Mouse (Mus musculus) midbrain, embryonic 15.5 days (tissue): ENCODE results near the gene Acer3. TPM values are rescaled to one million over a fixed set of nuclear protein-coding genes. Genes with fewer than 3 reads are reported as not detected.
A peak's percentile ranks its signal among the peaks of the same experiment; 100 is the strongest.

Experiments
- ATAC-seq: fragments of 200-750 bp; cut with Nextera tagmentation; replicated peaks from 2 replicates; pipeline ENCODE4 v1.8.0; 2017; ENCODE audit warnings: moderate TSS enrichment
- H3K27ac ChIP-seq: fragments of 300-500 bp; sonication (generic); 2 replicates; pipeline ENCODE4 v1.5.1; 2015; ENCODE audit warnings: mild to moderate bottlenecking, inconsistent platforms
- H3K27me3 ChIP-seq: fragments of 300-500 bp; sonication (generic); replicated peaks from 2 replicates; pipeline ENCODE4 v1.6.1; 2015; ENCODE audit warnings: inconsistent platforms
- H3K36me3 ChIP-seq: fragments of 300-500 bp; sonication (generic); replicated peaks from 2 replicates; pipeline ENCODE4 v1.6.1; 2015; ENCODE audit warnings: inconsistent platforms
- H3K4me1 ChIP-seq: fragments of 300-500 bp; sonication (generic); 2 replicates; pipeline ENCODE4 v1.6.1; 2015; ENCODE audit warnings: inconsistent platforms
- H3K4me2 ChIP-seq: fragments of 300-500 bp; sonication (generic); 2 replicates; pipeline ENCODE4 v1.6.1; 2015; ENCODE audit warnings: inconsistent platforms, mild to moderate bottlenecking, moderate library complexity
- H3K4me3 ChIP-seq: fragments of 300-500 bp; sonication (generic); 2 replicates; pipeline ENCODE4 v1.5.1; 2015; ENCODE audit warnings: mild to moderate bottlenecking, inconsistent platforms
- H3K9ac ChIP-seq: fragments of 300-500 bp; sonication (generic); 2 replicates; pipeline ENCODE4 v1.6.1; 2015; ENCODE audit warnings: mild to moderate bottlenecking, inconsistent platforms
- H3K9me3 ChIP-seq: fragments of 300-500 bp; sonication (generic); 2 replicates; pipeline ENCODE4 v1.6.1; 2016; ENCODE audit warnings: inconsistent platforms
- WGBS: fragments of 180-500 bp; shearing (Covaris S2); methylation state at CpG from one replicate; pipeline ENCODE4 v1.1.7; 2015; ENCODE audit warnings: mixed read lengths; 5-methylcytosine and 5-hydroxymethylcytosine counted together
- polyA plus RNA-seq: library from polyadenylated mRNA; unstranded; fragments of >200 nt; fragmentation: Nextera tagmentation; extraction: Ambion mirVana; gene quantifications from 2 replicates; pipeline ENCODE4 v1.2.1, GENCODE M21; 2015

Acer3 gene
- 18.3 and 18.8 TPM in 2 replicates for polyA plus RNA-seq

GRCm38 (mm10) chr7:98321083-98321482 lies at the start of gene Acer3:
Gene Acer3, minus strand, starts transcription at chr7:98321208.
- H3K4me2 ChIP-seq: no peak within 1 kb of the TSS
- H3K27me3 ChIP-seq: no peaks in the 10 kb centered on the region
- 90% methylated on average over 2 of the region's 2 CpGs for WGBS
- peaks cover 8% of the 10 kb centered on the region; the same call in 1 of the 2 replicates for H3K4me1 ChIP-seq
- no peak for ATAC-seq
- H3K9ac ChIP-seq: no peak within 1 kb of the TSS
- no peaks in the 10 kb centered on the region for H3K36me3 ChIP-seq
- no peak within 1 kb of the TSS for H3K27ac ChIP-seq
- no peak within 1 kb of the TSS for H3K4me3 ChIP-seq
- H3K9me3 ChIP-seq: no peaks in the 10 kb centered on the region

GRCm38 (mm10) chr7:98369762-98370369 lies 48.9 kb upstream of the Acer3 start:
- no peaks in the 10 kb centered on the region; the same call in 1 of the 2 replicates for H3K4me1 ChIP-seq
- no peaks in the 10 kb centered on the region for H3K9me3 ChIP-seq
- H3K4me2 ChIP-seq: no peak overlapping the region
- H3K27ac ChIP-seq: no peak overlapping the region
- H3K27me3 ChIP-seq: no peaks in the 10 kb centered on the region
- H3K36me3 ChIP-seq: no peaks in the 10 kb centered on the region
- H3K9ac ChIP-seq: no peak overlapping the region
- 45% methylated on average over 10 of the region's 10 CpGs for WGBS
- H3K4me3 ChIP-seq: no peak overlapping the region
- ATAC-seq: no peak

- Histone ChIP-seq H3K27ac (peak overlapping the region; percentile 68; the same call in 1 of the 2 replicates), H3K27me3 (no peaks in the 10 kb centered on the region), H3K4me1 (peaks cover 33% of the 10 kb centered on the region), H3K4me3 (peak overlapping the region; percentile 79), H3K9me3 (no peaks in the 10 kb centered on the region), H3K9ac (peak overlapping the region; percentile 57; the same call in 1 of the 2 replicates), H3K36me3 (no peaks in the 10 kb centered on the region), H3K4me2 (peak overlapping the region; percentile 98)
- no peak for ATAC-seq
- 44% methylated on average over 2 of the region's 2 CpGs for WGBS
Observed at GRCm38 (mm10) chr7:98361662-98362061, 40.7 kb upstream of the Acer3 start.

GRCm38 (mm10) chr7:98361063-98361652 lies 40.1 kb upstream of the Acer3 start, which contains the start of gene Tsku:
Gene Tsku, minus strand, starts transcription at chr7:98361328.
- Histone ChIP-seq H3K4me2 (peak within 1 kb of the TSS; percentile 98), H3K4me3 (peak within 1 kb of the TSS; percentile 79), H3K27me3 (no peaks in the 10 kb centered on the region), H3K36me3 (no peaks in the 10 kb centered on the region), H3K4me1 (peaks cover 38% of the 10 kb centered on the region), H3K27ac (peak within 1 kb of the TSS; percentile 68), H3K9ac (peak within 1 kb of the TSS; percentile 57), H3K9me3 (no peaks in the 10 kb centered on the region)
- under 1% methylated on average over 52 of the region's 52 CpGs for WGBS
- peak; percentile 89 for ATAC-seq

GRCm38 (mm10) chr7:98360621-98360990 lies 39.6 kb upstream of the Acer3 start:
- under 1% methylated on average over 20 of the region's 20 CpGs for WGBS
- no peaks in the 10 kb centered on the region for H3K36me3 ChIP-seq
- peaks cover 40% of the 10 kb centered on the region for H3K4me1 ChIP-seq
- peak overlapping the region; percentile 68 for H3K27ac ChIP-seq
- peak overlapping the region; percentile 79 for H3K4me3 ChIP-seq
- ATAC-seq: peak; percentile 60
- H3K9me3 ChIP-seq: no peaks in the 10 kb centered on the region
- peak overlapping the region; percentile 98 for H3K4me2 ChIP-seq
- peak overlapping the region; percentile 57 for H3K9ac ChIP-seq
- no peaks in the 10 kb centered on the region for H3K27me3 ChIP-seq

- no peaks in the 10 kb centered on the region for H3K27me3 ChIP-seq
- H3K4me2 ChIP-seq: peak overlapping the region; percentile 98
- H3K4me1 ChIP-seq: peaks cover 41% of the 10 kb centered on the region
- no peaks in the 10 kb centered on the region for H3K9me3 ChIP-seq
- peak overlapping the region; percentile 68 for H3K27ac ChIP-seq
- H3K9ac ChIP-seq: peak overlapping the region; percentile 57
- ATAC-seq: peak; percentile 67
- H3K4me3 ChIP-seq: peak overlapping the region; percentile 79
- under 1% methylated on average over 33 of the region's 33 CpGs for WGBS
- H3K36me3 ChIP-seq: no peaks in the 10 kb centered on the region
Observed at GRCm38 (mm10) chr7:98359951-98360620, 39.1 kb upstream of the Acer3 start.

- H3K4me1 ChIP-seq: peaks cover 54% of the 10 kb centered on the region
- H3K27ac ChIP-seq: no peak overlapping the region
- WGBS: 53% methylated on average over 1 of the region's 1 CpGs
- H3K9ac ChIP-seq: no peak overlapping the region
- no peak overlapping the region for H3K4me3 ChIP-seq
- H3K27me3 ChIP-seq: no peaks in the 10 kb centered on the region
- no peak overlapping the region for H3K4me2 ChIP-seq
- no peaks in the 10 kb centered on the region for H3K36me3 ChIP-seq
- H3K9me3 ChIP-seq: no peaks in the 10 kb centered on the region
- no peak for ATAC-seq
Observed at GRCm38 (mm10) chr7:98358016-98358415, 37.0 kb upstream of the Acer3 start.

GRCm38 (mm10) chr7:98357324-98357723 lies 36.3 kb upstream of the Acer3 start:
- Histone ChIP-seq H3K9me3 (no peaks in the 10 kb centered on the region), H3K4me2 (no peak overlapping the region), H3K27ac (no peak overlapping the region), H3K4me3 (no peak overlapping the region), H3K9ac (no peak overlapping the region), H3K36me3 (0 out of 2 replicates have a peak, but pooled peaks cover 2% of the 10 kb centered on the region), H3K4me1 (peaks cover 54% of the 10 kb centered on the region), H3K27me3 (no peaks in the 10 kb centered on the region)
- ATAC-seq: no peak
- WGBS: 83% methylated on average over 5 of the region's 5 CpGs

GRCm38 (mm10) chr7:98354921-98355310 lies 33.9 kb upstream of the Acer3 start:
- 0 out of 2 replicates have a peak overlapping the region, but pooled peaks have one; percentile 1 for H3K27ac ChIP-seq
- no peak overlapping the region for H3K9ac ChIP-seq
- H3K36me3 ChIP-seq: peaks cover 11% of the 10 kb centered on the region; the same call in 1 of the 2 replicates
- WGBS: 35% methylated on average over 4 of the region's 4 CpGs
- no peak for ATAC-seq
- H3K4me3 ChIP-seq: no peak overlapping the region
- peaks cover 45% of the 10 kb centered on the region for H3K4me1 ChIP-seq
- no peaks in the 10 kb centered on the region for H3K9me3 ChIP-seq
- no peaks in the 10 kb centered on the region for H3K27me3 ChIP-seq
- no peak overlapping the region for H3K4me2 ChIP-seq

- Histone ChIP-seq H3K4me3 (no peak overlapping the region), H3K4me2 (no peak overlapping the region), H3K36me3 (peaks cover 11% of the 10 kb centered on the region; the same call in 1 of the 2 replicates), H3K27me3 (no peaks in the 10 kb centered on the region), H3K27ac (no peak overlapping the region), H3K4me1 (peaks cover 39% of the 10 kb centered on the region), H3K9ac (no peak overlapping the region), H3K9me3 (no peaks in the 10 kb centered on the region)
- WGBS: 24% methylated on average over 12 of the region's 12 CpGs
- no peak for ATAC-seq
Observed at GRCm38 (mm10) chr7:98354160-98354920, 33.3 kb upstream of the Acer3 start.

- H3K4me3 ChIP-seq: no peak overlapping the region
- no peaks in the 10 kb centered on the region for H3K27me3 ChIP-seq
- no peak overlapping the region for H3K9ac ChIP-seq
- WGBS: 89% methylated on average over 5 of the region's 5 CpGs
- no peaks in the 10 kb centered on the region for H3K9me3 ChIP-seq
- H3K4me2 ChIP-seq: no peak overlapping the region
- no peak for ATAC-seq
- peaks cover 11% of the 10 kb centered on the region; the same call in 1 of the 2 replicates for H3K36me3 ChIP-seq
- H3K27ac ChIP-seq: no peak overlapping the region
- peaks cover 32% of the 10 kb centered on the region for H3K4me1 ChIP-seq
Observed at GRCm38 (mm10) chr7:98353616-98354015, 32.6 kb upstream of the Acer3 start.

- Histone ChIP-seq H3K9ac (no peak overlapping the region), H3K27ac (no peak overlapping the region), H3K4me2 (no peak overlapping the region), H3K9me3 (no peaks in the 10 kb centered on the region), H3K4me3 (no peak overlapping the region), H3K36me3 (peaks cover 11% of the 10 kb centered on the region; the same call in 1 of the 2 replicates), H3K4me1 (peaks cover 20% of the 10 kb centered on the region), H3K27me3 (no peaks in the 10 kb centered on the region)
- 93% methylated on average over 3 of the region's 3 CpGs for WGBS
- ATAC-seq: no peak
Observed at GRCm38 (mm10) chr7:98351523-98351922, 30.5 kb upstream of the Acer3 start.
